Mouse (Mus musculus) heart, embryonic 10.5 days (tissue): ENCODE measurements at regions not wholly inside any gene's neighbourhood (a gene's known extent, or its start where the extent isn't known, plus 50 kb on each side); places are given as distances from the start of the nearest gene placed in this dataset.

Experiments used
- DNase-seq: peaks from one replicate; pipeline ENCODE4 v3.0.0-alpha.2; 2017; ENCODE audit warnings: low spot score
- H3K27ac ChIP-seq: fragments of 300-500 bp; sonication (generic); 2 replicates; pipeline ENCODE4 v1.5.1; 2016; ENCODE audit warnings: mild to moderate bottlenecking
- H3K27me3 ChIP-seq: fragments of 300-500 bp; sonication (generic); 2 replicates; pipeline ENCODE4 v1.6.1; 2016; ENCODE audit warnings: mild to moderate bottlenecking; ENCODE audit not compliant: poor library complexity, insufficient read depth, severe bottlenecking
- H3K36me3 ChIP-seq: fragments of 300-500 bp; sonication (generic); 2 replicates; pipeline ENCODE4 v1.6.1; 2016; ENCODE audit warnings: mild to moderate bottlenecking, moderate library complexity
- H3K4me1 ChIP-seq: fragments of 300-500 bp; sonication (generic); 2 replicates; pipeline ENCODE4 v1.6.1; 2016; ENCODE audit warnings: mild to moderate bottlenecking
- H3K4me3 ChIP-seq: fragments of 300-500 bp; sonication (generic); 2 replicates; pipeline ENCODE4 v1.5.1; 2016; ENCODE audit warnings: mild to moderate bottlenecking, moderate library complexity
- H3K9me3 ChIP-seq: fragments of 300-500 bp; sonication (generic); 2 replicates; pipeline ENCODE4 v1.6.1; 2016; ENCODE audit warnings: mild to moderate bottlenecking, moderate library complexity
- WGBS: fragments of 180-500 bp; shearing (Covaris S2); methylation state at CpG from one replicate; pipeline ENCODE4 v1.1.7; 2016; 5-methylcytosine and 5-hydroxymethylcytosine counted together

DNA sequence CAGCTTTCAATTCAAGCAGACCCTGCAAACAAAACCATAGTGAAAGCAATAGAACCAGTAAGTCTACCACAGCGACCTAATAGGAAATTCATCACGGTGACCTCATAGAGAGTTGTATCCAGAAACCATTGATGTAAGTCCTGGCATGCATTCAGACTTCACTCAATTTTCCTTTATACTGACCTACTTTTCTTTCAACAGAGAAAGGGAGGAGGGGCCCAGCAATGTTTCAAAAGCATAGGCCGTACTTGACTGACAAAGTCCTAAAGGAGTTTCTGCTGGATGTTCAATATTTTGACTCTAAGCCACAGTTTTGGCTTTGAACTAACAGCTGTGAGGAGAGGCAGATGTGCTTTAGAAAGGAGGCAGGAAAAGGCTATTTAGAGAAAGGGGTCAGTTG, 88.4 kb downstream of the AI593442 start:
- Histone ChIP-seq H3K9me3 (no peaks in the 10 kb centered on the region), H3K36me3 (no peaks in the 10 kb centered on the region), H3K27ac (no peak overlapping the region), H3K4me1 (no peaks in the 10 kb centered on the region), H3K4me3 (no peak overlapping the region), H3K27me3 (no peaks in the 10 kb centered on the region)
- DNase-seq: no peak
- 89% methylated on average over 3 of the region's 3 CpGs for WGBS

GRCm38 (mm10) chr9:52574066-52574465, 105.5 kb downstream of the AI593442 start:
- DNase-seq: no peak
- whole genome bisulfite sequencing: 85% methylated on average over 4 of the region's 4 CpGs

GRCm38 (mm10) chr9:52551577-52552281, 127.9 kb downstream of the AI593442 start:
- no peaks in the 10 kb centered on the region for H3K36me3 ChIP-seq
- H3K4me3 ChIP-seq: no peak overlapping the region
- H3K27ac ChIP-seq: no peak overlapping the region
- WGBS: 40% methylated on average over 2 of the region's 2 CpGs
- H3K9me3 ChIP-seq: no peaks in the 10 kb centered on the region
- no peaks in the 10 kb centered on the region for H3K27me3 ChIP-seq
- H3K4me1 ChIP-seq: no peaks in the 10 kb centered on the region
- no peak for DNase-seq

More at GRCm38 (mm10) chr9:52574066-52574465, 105.5 kb downstream of the AI593442 start:
- H3K36me3 ChIP-seq: no peaks in the 10 kb centered on the region
- H3K9me3 ChIP-seq: no peaks in the 10 kb centered on the region
- H3K27ac ChIP-seq: no peak overlapping the region
- no peaks in the 10 kb centered on the region for H3K4me1 ChIP-seq
- H3K4me3 ChIP-seq: no peak overlapping the region
- H3K27me3 ChIP-seq: no peaks in the 10 kb centered on the region

DNA sequence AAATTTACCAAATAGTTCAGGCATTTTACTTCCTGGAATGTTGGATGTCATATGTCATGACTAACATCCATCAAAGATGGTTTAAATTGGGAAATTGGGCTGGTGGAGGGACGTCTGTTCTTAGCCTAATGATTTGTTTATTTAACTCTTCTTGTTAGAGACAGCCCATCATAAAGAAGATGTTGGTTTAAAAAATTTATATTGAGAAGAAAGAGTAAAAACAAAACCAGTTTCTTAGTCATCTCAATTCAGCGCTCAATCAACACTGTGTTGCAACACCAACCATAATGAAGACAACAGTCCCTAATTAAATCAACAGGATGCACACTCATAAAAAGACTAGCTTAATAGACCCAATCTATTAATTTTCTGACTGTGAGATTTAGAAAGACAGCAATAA, 133.5 kb downstream of the AI593442 start:
- Histone ChIP-seq H3K36me3 (no peaks in the 10 kb centered on the region), H3K4me3 (no peak overlapping the region), H3K27me3 (no peaks in the 10 kb centered on the region), H3K9me3 (no peaks in the 10 kb centered on the region), H3K4me1 (no peaks in the 10 kb centered on the region), H3K27ac (no peak overlapping the region)
- no peak for DNase-seq
- WGBS: 74% methylated on average over 2 of the region's 2 CpGs

- H3K9me3 ChIP-seq: no peaks in the 10 kb centered on the region
- H3K27me3 ChIP-seq: no peaks in the 10 kb centered on the region
- no peaks in the 10 kb centered on the region for H3K4me1 ChIP-seq
- no peak for DNase-seq
- H3K27ac ChIP-seq: no peak overlapping the region
- WGBS: 78% methylated on average over 3 of the region's 3 CpGs
- H3K36me3 ChIP-seq: no peaks in the 10 kb centered on the region
- H3K4me3 ChIP-seq: no peak overlapping the region
Measured at GRCm38 (mm10) chr9:52539086-52539485, 140.5 kb downstream of the AI593442 start.

DNA sequence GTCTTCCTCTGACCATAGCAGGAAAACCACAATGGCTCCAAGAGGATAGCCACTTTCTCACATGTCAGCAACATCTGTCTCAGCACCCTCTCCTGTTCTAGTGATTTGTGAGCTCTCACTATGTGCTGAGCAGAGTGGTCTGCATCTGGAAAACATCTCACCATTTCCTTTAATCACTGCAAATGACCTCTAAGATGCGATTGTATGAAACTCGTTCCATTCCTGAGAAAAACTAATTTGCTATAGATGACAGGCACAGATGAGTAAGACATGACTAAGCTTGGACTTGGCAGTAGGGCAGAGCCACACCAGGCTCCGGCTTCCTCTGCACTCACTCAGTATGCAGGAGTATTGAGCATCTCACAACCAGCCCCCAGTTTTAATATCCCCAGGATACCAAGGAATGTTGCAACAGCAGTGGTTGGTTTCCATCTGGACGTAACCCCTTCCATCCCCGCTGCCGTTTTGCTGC, 150.1 kb downstream of the AI593442 start:
- WGBS: 83% methylated on average over 6 of the region's 6 CpGs
- Histone ChIP-seq H3K9me3 (no peaks in the 10 kb centered on the region), H3K4me3 (no peak overlapping the region), H3K4me1 (no peaks in the 10 kb centered on the region), H3K27ac (no peak overlapping the region), H3K27me3 (no peaks in the 10 kb centered on the region), H3K36me3 (no peaks in the 10 kb centered on the region)
- DNase-seq: no peak

DNA sequence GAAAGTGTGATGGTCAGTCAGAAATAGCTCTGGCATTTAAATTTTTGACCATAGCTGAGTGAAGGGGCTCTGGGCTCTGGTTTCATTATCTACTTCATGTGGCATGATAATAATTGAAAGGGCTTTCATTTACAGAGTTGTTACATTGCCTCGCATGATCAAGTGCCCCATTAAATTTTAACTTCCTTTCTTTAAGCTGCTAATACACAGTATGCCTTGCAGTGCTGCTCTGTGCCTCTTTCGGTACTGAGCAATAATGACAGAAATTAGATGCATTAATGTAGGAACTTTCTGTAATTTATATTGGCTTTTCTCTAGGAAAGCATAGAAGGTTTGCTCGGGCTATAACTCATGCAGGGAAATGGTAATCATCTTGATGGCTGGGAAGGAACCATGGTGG, 179.1 kb downstream of the AI593442 start:
- H3K27me3 ChIP-seq: no peaks in the 10 kb centered on the region
- no peak for DNase-seq
- H3K4me1 ChIP-seq: no peaks in the 10 kb centered on the region
- no peaks in the 10 kb centered on the region for H3K36me3 ChIP-seq
- H3K9me3 ChIP-seq: no peaks in the 10 kb centered on the region
- 86% methylated on average over 3 of the region's 3 CpGs for WGBS
- H3K4me3 ChIP-seq: no peak overlapping the region
- no peak overlapping the region for H3K27ac ChIP-seq

DNA sequence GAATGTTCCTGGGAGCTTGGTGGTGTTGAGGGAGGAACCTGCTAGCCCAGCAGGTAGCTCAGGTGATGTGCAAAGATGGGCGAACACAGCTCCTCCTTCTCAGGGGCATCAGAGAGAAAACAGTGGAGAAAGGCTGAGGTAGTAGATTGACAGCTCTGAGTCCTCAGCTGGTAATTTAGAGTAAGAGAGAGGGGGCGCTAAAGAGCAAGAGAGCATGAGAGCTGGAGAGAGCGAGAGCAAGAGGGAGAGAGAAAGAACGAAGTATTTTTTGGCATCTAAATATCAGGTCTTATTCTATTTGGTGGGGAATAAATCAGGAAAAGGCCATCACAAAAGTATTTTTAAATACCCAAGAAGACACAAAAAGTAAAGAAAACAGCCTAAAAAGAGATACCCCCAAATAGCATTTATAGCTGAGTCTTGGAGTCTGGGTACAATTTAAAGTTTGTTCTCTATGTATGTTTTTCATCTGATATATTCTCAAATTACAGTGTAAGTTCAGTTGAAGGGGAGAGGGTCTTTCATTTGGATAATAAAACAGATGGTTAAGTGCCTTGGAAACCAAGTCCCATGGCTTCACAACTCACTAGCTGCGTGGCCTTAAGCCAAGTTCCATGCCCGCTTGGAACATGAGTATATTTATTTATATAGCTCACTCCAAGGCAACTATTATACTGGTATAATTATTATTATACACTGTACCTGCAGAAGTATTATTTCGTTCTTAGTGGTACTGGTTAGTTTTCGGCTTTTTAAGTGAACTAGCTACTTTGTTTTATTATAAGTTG, 183.9 kb downstream of the AI593442 start:
- Histone ChIP-seq H3K4me3 (no peak overlapping the region), H3K9me3 (no peaks in the 10 kb centered on the region), H3K27me3 (no peaks in the 10 kb centered on the region), H3K36me3 (no peaks in the 10 kb centered on the region), H3K4me1 (no peaks in the 10 kb centered on the region), H3K27ac (no peak overlapping the region)
- no peak for DNase-seq
- WGBS: 58% methylated on average over 8 of the region's 8 CpGs

GRCm38 (mm10) chr9:52492947-52493505, 186.6 kb downstream of the AI593442 start:
- no peaks in the 10 kb centered on the region for H3K9me3 ChIP-seq
- no peak overlapping the region for H3K4me3 ChIP-seq
- no peak for DNase-seq
- no peaks in the 10 kb centered on the region for H3K4me1 ChIP-seq
- 48% methylated on average over 2 of the region's 2 CpGs for WGBS
- H3K27me3 ChIP-seq: no peaks in the 10 kb centered on the region
- no peaks in the 10 kb centered on the region for H3K36me3 ChIP-seq
- no peak overlapping the region for H3K27ac ChIP-seq

DNA sequence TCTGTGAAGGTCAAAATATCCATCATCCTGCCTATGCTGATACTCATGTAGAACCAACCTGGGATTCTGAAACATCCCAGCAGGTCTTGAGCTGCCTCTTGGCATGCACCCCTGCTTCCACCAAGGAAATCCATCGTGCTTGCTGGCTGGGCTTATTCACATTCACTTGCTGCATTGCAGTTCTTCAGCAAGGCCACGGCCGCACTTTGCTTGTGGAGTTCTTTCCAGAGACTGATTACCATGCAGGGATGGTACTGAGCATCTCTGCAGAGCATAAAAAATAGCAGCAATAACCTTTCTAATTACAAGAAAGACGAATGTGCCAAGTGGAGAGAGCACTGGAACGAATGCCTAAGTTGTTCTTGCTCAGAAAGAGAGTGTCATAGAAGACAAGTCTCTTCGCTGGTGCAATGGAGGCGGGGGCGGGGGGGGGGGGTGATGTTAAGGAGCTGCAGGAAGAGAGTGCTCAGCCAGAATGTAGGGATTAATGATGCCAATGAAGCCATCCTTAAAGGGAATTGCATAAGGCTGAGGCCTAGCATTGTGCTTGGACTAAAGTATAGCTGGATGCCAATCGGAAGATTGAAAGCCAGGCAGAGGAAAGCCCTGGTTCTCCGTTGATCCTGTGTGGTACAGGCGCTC, 205.9 kb downstream of the AI593442 start:
- WGBS: 82% methylated on average over 11 of the region's 11 CpGs

DNA sequence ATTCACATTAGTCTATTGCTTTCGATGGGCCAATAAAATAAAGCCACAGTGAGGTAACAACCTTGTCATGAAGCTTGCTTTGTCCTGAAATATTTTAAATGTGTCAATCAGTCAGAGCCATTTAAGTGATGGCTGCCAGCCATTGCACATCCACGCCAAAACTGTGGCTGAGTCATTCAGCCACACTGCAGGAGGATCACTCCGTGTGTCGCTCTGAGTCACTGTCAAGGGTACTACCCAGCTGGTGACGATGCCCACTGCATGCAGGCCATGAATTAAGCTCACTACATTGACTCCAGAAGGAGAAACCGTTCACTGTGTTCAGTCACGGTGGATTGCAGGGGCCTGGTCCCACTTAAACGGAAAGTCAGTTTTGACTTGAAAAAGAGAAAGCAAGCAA, 206.7 kb downstream of the AI593442 start:
- no peaks in the 10 kb centered on the region for H3K27me3 ChIP-seq
- no peak overlapping the region for H3K27ac ChIP-seq
- WGBS: 83% methylated on average over 8 of the region's 8 CpGs
- H3K9me3 ChIP-seq: no peaks in the 10 kb centered on the region
- no peaks in the 10 kb centered on the region for H3K36me3 ChIP-seq
- DNase-seq: no peak
- H3K4me3 ChIP-seq: no peak overlapping the region
- no peaks in the 10 kb centered on the region for H3K4me1 ChIP-seq

More for the DNA sequence above, 205.9 kb downstream of the AI593442 start:
- Histone ChIP-seq H3K4me3 (no peak overlapping the region), H3K27ac (no peak overlapping the region), H3K4me1 (no peaks in the 10 kb centered on the region), H3K36me3 (no peaks in the 10 kb centered on the region), H3K27me3 (no peaks in the 10 kb centered on the region), H3K9me3 (no peaks in the 10 kb centered on the region)
- no peak for DNase-seq

DNA sequence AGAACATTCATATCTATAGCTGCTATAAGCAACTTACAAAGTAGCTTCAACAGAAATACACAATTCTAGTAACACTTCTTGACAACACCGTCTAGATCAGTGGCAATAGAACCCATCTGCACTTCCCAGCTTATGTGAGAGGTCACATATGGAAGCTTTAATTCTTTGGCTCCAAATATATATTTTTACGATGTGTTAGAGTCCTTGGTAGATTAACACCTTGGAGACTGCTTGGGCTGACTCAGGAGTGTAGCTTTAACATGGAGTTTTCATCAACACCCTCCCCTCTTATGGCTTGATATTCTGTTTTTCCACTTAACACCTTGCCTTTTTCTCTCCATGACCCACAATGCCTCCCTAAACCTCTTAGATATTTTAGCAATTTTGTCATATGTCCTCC, 221.1 kb downstream of the AI593442 start:
- 77% methylated on average over 2 of the region's 2 CpGs for WGBS

DNA sequence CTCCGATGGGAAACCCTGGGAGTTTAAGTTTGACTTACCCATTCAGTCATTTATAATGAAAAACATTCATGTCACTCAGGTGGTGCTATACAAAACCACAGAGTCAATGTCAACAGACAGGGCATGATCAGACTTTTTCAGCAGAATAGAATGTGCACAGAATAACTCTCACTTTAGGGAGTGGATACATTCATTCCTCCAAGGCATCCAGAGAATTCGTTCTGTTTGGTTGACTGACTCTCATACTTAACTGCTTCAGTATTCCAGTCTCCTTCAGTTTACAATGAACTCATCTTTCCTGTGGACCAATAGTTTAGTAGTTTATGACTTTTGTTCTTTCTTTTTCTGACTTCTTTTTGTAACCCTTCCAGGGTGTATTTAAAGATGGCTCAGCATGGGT, 225.1 kb downstream of the AI593442 start:
- Histone ChIP-seq H3K36me3 (no peaks in the 10 kb centered on the region), H3K9me3 (no peaks in the 10 kb centered on the region), H3K4me1 (no peaks in the 10 kb centered on the region), H3K27ac (no peak overlapping the region), H3K4me3 (no peak overlapping the region), H3K27me3 (no peaks in the 10 kb centered on the region)
- no peak for DNase-seq
- 80% methylated on average over 2 of the region's 2 CpGs for WGBS

More for the DNA sequence above, 221.1 kb downstream of the AI593442 start:
- Histone ChIP-seq H3K4me1 (no peaks in the 10 kb centered on the region), H3K9me3 (no peaks in the 10 kb centered on the region), H3K27ac (no peak overlapping the region), H3K4me3 (no peak overlapping the region), H3K27me3 (no peaks in the 10 kb centered on the region), H3K36me3 (no peaks in the 10 kb centered on the region)
- no peak for DNase-seq
